Mouse (Mus musculus): ENCODE data around the gene 1700042G07Rik. TPM values are rescaled to one million over a fixed set of nuclear protein-coding genes. Genes with fewer than 3 reads are reported as not detected.

1700042G07Rik gene
- polyA plus RNA-seq, 1 experiment from 2014 or later, result not detected

GRCm38 (mm10) chr4:116152702-116153101 lies 20.5 kb upstream of the 1700042G07Rik start:
- no peaks in the 10 kb centered on the region for H3K9me3 ChIP-seq (ENCODE audit: control insufficient read depth, low read length)
- no peak overlapping the region for H3K27ac ChIP-seq (ENCODE audit: low read depth, low read length)
- peaks cover 17% of the 10 kb centered on the region; the same call in 1 of the 2 replicates for H3K36me3 ChIP-seq (ENCODE audit: control insufficient read depth, insufficient read depth, low read length)
- no peaks in the 10 kb centered on the region for H3K27me3 ChIP-seq (ENCODE audit: control insufficient read depth, insufficient read depth, low read length)
- ATAC-seq (ENCODE audit: low FRiP score) (no peak), DNase-seq (ENCODE audit: low spot score) (no peak)
- H3K4me3 ChIP-seq (ENCODE audit: low read depth, low read length), result no peak overlapping the region
- H3K4me2 ChIP-seq (replicated peaks; ENCODE audit: low read depth, low read length), result no peak overlapping the region
- H3K9ac ChIP-seq (ENCODE audit: low read depth, low read length), result no peak overlapping the region
- 94% methylated on average over 15 of the region's 15 CpGs for WGBS
- peaks cover 5% of the 10 kb centered on the region; the same call in 1 of the 2 replicates for H3K4me1 ChIP-seq (replicated peaks; ENCODE audit: control insufficient read depth, insufficient read depth, low read length)

- Histone ChIP-seq H3K9ac (ENCODE audit: low read depth, low read length) (no peak overlapping the region), H3K4me1 (replicated peaks; ENCODE audit: control insufficient read depth, insufficient read depth, low read length) (no peaks in the 10 kb centered on the region), H3K4me3 (ENCODE audit: low read depth, low read length) (no peak overlapping the region), H3K9me3 (ENCODE audit: control insufficient read depth, low read length) (no peaks in the 10 kb centered on the region), H3K36me3 (ENCODE audit: control insufficient read depth, insufficient read depth, low read length) (peaks cover 23% of the 10 kb centered on the region; the same call in 1 of the 2 replicates), H3K27me3 (ENCODE audit: control insufficient read depth, insufficient read depth, low read length) (no peaks in the 10 kb centered on the region), H3K4me2 (replicated peaks; ENCODE audit: low read depth, low read length) (no peak overlapping the region), H3K27ac (ENCODE audit: low read depth, low read length) (no peak overlapping the region)
- ATAC-seq (ENCODE audit: low FRiP score), result no peak
- 93% methylated on average over 2 of the region's 2 CpGs for WGBS
- no peak for DNase-seq (ENCODE audit: low spot score)
These were observed 15.3 kb upstream of the 1700042G07Rik start for GRCm38 (mm10) chr4:116157882-116158281.

- Histone ChIP-seq H3K4me3 (ENCODE audit: low read depth, low read length) (no peak overlapping the region), H3K4me2 (replicated peaks; ENCODE audit: low read depth, low read length) (no peak overlapping the region), H3K36me3 (ENCODE audit: control insufficient read depth, insufficient read depth, low read length) (peaks cover 16% of the 10 kb centered on the region; the same call in 1 of the 2 replicates), H3K4me1 (replicated peaks; ENCODE audit: control insufficient read depth, insufficient read depth, low read length) (no peaks in the 10 kb centered on the region), H3K27me3 (ENCODE audit: control insufficient read depth, insufficient read depth, low read length) (no peaks in the 10 kb centered on the region), H3K27ac (ENCODE audit: low read depth, low read length) (no peak overlapping the region), H3K9ac (ENCODE audit: low read depth, low read length) (no peak overlapping the region), H3K9me3 (ENCODE audit: control insufficient read depth, low read length) (no peaks in the 10 kb centered on the region)
- ATAC-seq (ENCODE audit: low FRiP score) (no peak), DNase-seq (ENCODE audit: low spot score) (peak; percentile 42)
- WGBS, result 82% methylated on average over 3 of the region's 3 CpGs
These were observed 13.3 kb upstream of the 1700042G07Rik start for GRCm38 (mm10) chr4:116159912-116160311.

GRCm38 (mm10) chr4:116160769-116161168 lies 12.4 kb upstream of the 1700042G07Rik start:
- H3K9ac ChIP-seq (ENCODE audit: low read depth, low read length), result no peak overlapping the region
- no peaks in the 10 kb centered on the region for H3K9me3 ChIP-seq (ENCODE audit: control insufficient read depth, low read length)
- H3K27me3 ChIP-seq (ENCODE audit: control insufficient read depth, insufficient read depth, low read length), result no peaks in the 10 kb centered on the region
- no peak overlapping the region for H3K4me3 ChIP-seq (ENCODE audit: low read depth, low read length)
- H3K4me2 ChIP-seq (replicated peaks; ENCODE audit: low read depth, low read length), result no peak overlapping the region
- no peak for DNase-seq (ENCODE audit: low spot score)
- no peak for ATAC-seq (ENCODE audit: low FRiP score)
- WGBS, result 90% methylated on average over 3 of the region's 3 CpGs
- peaks cover 14% of the 10 kb centered on the region; the same call in 1 of the 2 replicates for H3K36me3 ChIP-seq (ENCODE audit: control insufficient read depth, insufficient read depth, low read length)
- no peak overlapping the region for H3K27ac ChIP-seq (ENCODE audit: low read depth, low read length)
- no peaks in the 10 kb centered on the region for H3K4me1 ChIP-seq (replicated peaks; ENCODE audit: control insufficient read depth, insufficient read depth, low read length)

- no peaks in the 10 kb centered on the region for H3K9me3 ChIP-seq (ENCODE audit: control insufficient read depth, low read length)
- no peak for DNase-seq (ENCODE audit: low spot score)
- 81% methylated on average over 4 of the region's 4 CpGs for WGBS
- ATAC-seq (ENCODE audit: low FRiP score), result no peak
- no peak overlapping the region for H3K27ac ChIP-seq (ENCODE audit: low read depth, low read length)
- no peak overlapping the region for H3K9ac ChIP-seq (ENCODE audit: low read depth, low read length)
- no peak overlapping the region for H3K4me2 ChIP-seq (replicated peaks; ENCODE audit: low read depth, low read length)
- H3K36me3 ChIP-seq (ENCODE audit: control insufficient read depth, insufficient read depth, low read length), result 0 out of 2 replicates have a peak, but pooled peaks cover 6% of the 10 kb centered on the region
- H3K4me1 ChIP-seq (replicated peaks; ENCODE audit: control insufficient read depth, insufficient read depth, low read length), result no peaks in the 10 kb centered on the region
- H3K4me3 ChIP-seq (ENCODE audit: low read depth, low read length), result no peak overlapping the region
- H3K27me3 ChIP-seq (ENCODE audit: control insufficient read depth, insufficient read depth, low read length), result no peaks in the 10 kb centered on the region
These were observed 11.0 kb upstream of the 1700042G07Rik start for GRCm38 (mm10) chr4:116162142-116162541.

GRCm38 (mm10) chr4:116164759-116165554 lies 8.2 kb upstream of the 1700042G07Rik start:
- no peak for ATAC-seq (ENCODE audit: low FRiP score)
- DNase-seq (ENCODE audit: low spot score), result no peak

GRCm38 (mm10) chr4:116165708-116166407 lies 7.3 kb upstream of the 1700042G07Rik start:
- no peaks in the 10 kb centered on the region for H3K9me3 ChIP-seq (ENCODE audit: control insufficient read depth, low read length)
- H3K4me2 ChIP-seq (replicated peaks; ENCODE audit: low read depth, low read length), result no peak overlapping the region
- ATAC-seq (ENCODE audit: low FRiP score), result no peak

More at GRCm38 (mm10) chr4:116164759-116165554, 8.2 kb upstream of the 1700042G07Rik start:
- Histone ChIP-seq H3K4me3 (ENCODE audit: low read depth, low read length) (no peak overlapping the region), H3K27ac (ENCODE audit: low read depth, low read length) (no peak overlapping the region), H3K9me3 (ENCODE audit: control insufficient read depth, low read length) (no peaks in the 10 kb centered on the region), H3K36me3 (ENCODE audit: control insufficient read depth, insufficient read depth, low read length) (no peaks in the 10 kb centered on the region), H3K9ac (ENCODE audit: low read depth, low read length) (no peak overlapping the region), H3K4me1 (replicated peaks; ENCODE audit: control insufficient read depth, insufficient read depth, low read length) (no peaks in the 10 kb centered on the region), H3K4me2 (replicated peaks; ENCODE audit: low read depth, low read length) (no peak overlapping the region), H3K27me3 (ENCODE audit: control insufficient read depth, insufficient read depth, low read length) (no peaks in the 10 kb centered on the region)
- 90% methylated on average over 2 of the region's 2 CpGs for WGBS

GRCm38 (mm10) chr4:116167404-116167803 lies 5.8 kb upstream of the 1700042G07Rik start, which contains the start of gene Tspan1:
TSS of gene Tspan1 (minus strand) at chr4:116167601.
- Histone ChIP-seq H3K36me3 (ENCODE audit: control insufficient read depth, insufficient read depth, low read length) (no peaks in the 10 kb centered on the region), H3K9me3 (ENCODE audit: control insufficient read depth, low read length) (no peaks in the 10 kb centered on the region), H3K4me2 (replicated peaks; ENCODE audit: low read depth, low read length) (no peak within 1 kb of the TSS), H3K4me3 (ENCODE audit: low read depth, low read length) (no peak within 1 kb of the TSS), H3K27ac (ENCODE audit: low read depth, low read length) (no peak within 1 kb of the TSS), H3K9ac (ENCODE audit: low read depth, low read length) (no peak within 1 kb of the TSS), H3K27me3 (ENCODE audit: control insufficient read depth, insufficient read depth, low read length) (no peaks in the 10 kb centered on the region), H3K4me1 (replicated peaks; ENCODE audit: control insufficient read depth, insufficient read depth, low read length) (no peaks in the 10 kb centered on the region)
- DNase-seq (ENCODE audit: low spot score) (no peak), ATAC-seq (ENCODE audit: low FRiP score) (no peak)
- 40% methylated on average over 7 of the region's 7 CpGs for WGBS

More at GRCm38 (mm10) chr4:116165708-116166407, 7.3 kb upstream of the 1700042G07Rik start:
- H3K27me3 ChIP-seq (ENCODE audit: control insufficient read depth, insufficient read depth, low read length), result no peaks in the 10 kb centered on the region
- H3K27ac ChIP-seq (ENCODE audit: low read depth, low read length), result no peak overlapping the region
- no peak overlapping the region for H3K4me3 ChIP-seq (ENCODE audit: low read depth, low read length)
- no peak overlapping the region for H3K9ac ChIP-seq (ENCODE audit: low read depth, low read length)
- no peaks in the 10 kb centered on the region for H3K4me1 ChIP-seq (replicated peaks; ENCODE audit: control insufficient read depth, insufficient read depth, low read length)
- H3K36me3 ChIP-seq (ENCODE audit: control insufficient read depth, insufficient read depth, low read length), result no peaks in the 10 kb centered on the region
- 65% methylated on average over 8 of the region's 8 CpGs for WGBS
- no peak for DNase-seq (ENCODE audit: low spot score)

Data from hindbrain, embryonic 11.5 days (tissue).